Mouse (Mus musculus): Measurements from ENCODE around the gene Ctdnep1.

Ctdnep1 gene

DNA sequence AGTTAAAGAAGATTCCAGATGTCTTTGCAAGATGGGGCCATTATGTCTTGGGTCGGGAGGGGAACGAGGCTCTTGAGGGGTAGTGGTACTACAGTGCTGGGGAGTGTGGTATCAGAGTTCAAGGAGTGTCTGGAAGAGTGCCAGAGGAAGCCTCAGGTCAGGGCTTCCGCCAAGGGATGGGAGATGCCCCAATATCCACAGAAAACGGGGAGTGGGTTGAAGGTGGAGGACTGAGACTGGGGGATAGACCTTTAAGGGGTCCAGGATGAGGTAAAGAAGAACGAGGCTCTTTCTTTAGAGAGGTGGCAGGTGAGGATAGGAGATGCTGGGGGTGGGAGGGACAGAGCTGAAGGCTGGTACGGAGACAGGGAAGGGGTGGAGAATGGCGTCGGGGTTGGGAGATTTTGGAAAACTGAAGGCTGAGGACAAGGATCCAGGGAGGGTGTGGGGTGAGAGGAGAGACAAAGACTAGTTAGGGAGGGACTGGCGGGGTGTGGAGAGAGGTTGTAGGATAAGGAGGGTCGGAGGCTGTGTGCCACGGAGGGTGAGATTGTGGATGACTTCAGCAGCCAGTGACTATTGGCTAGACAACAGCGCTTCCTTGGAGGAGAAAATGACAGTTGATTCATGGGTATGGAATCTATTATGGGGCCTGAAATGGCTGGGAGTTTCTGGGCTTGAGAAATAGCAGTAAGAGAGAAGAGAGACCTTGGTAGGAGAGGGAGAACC lies 47.6 kb downstream of the Ctdnep1 start:
- DNase-seq (ENCODE audit: low read depth, low spot score) = peak; percentile 16

DNA sequence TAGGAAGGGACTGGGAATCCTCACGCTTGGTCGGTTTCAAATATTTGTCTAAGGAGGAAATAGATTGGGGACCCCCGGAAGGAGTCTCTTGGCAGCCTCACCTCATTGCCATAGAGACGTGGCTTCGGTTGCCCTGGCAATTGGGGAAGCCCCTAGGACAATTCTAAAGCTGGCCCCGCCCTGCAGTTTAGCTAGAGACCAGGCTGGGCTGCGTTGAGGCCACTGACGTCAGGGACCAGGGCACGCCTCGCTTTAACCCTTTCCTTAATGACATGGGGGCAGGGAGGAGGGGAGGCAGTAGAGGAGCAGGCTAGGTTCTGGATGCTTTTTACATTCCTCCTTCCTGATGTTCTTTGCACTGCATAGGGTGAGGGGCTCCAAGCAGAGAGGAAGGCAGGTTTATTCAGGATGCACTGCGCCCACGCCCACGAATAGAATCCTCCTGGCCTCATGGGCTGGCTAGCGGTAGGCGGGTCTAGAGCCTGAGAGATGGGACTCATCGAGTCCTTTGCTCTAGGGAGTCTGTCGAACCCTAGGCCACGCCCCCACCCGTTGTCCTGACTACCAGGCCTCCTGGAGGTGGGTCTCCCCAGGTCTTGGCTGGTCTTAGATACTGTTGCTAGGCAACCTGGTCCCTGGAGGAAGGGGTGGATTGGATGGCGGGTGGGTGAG lies 48.3 kb downstream of the Ctdnep1 start:
- DNase-seq (ENCODE audit: low read depth, low spot score) = peak; percentile 94

- DNase-seq (ENCODE audit: low read depth, low spot score) = no peak
Observed at GRCm38 (mm10) chr11:70029829-70030550, 49.0 kb downstream of the Ctdnep1 start.

DNA sequence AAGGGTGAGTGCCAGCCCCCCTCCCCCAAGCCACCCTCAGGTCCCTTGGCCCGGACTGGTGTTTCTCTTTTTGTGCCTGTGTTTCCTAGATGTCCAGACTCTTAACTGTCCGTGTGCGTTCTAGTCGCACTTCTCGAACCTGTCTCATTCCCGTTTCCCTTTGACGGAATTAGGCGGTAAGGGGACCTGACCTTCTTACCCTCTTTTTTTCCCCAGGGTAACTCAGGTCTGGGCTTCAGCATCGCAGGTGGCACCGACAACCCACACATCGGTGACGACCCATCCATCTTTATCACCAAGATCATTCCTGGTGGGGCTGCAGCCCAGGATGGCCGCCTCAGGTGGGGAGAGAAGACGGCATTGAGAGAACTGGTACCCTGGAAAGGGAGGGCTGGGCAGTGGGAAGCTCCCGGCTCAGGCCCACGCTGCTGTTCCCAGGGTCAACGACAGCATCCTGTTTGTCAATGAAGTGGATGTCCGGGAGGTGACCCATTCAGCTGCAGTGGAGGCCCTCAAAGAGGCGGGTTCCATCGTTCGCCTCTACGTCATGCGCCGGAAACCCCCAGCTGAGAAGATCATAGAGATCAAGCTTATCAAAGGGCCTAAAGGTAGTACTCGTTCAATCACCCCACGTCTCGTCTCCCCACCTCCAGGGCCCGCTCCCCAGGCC lies 49.8 kb downstream of the Ctdnep1 start:
- no peak for DNase-seq (ENCODE audit: low read depth, low spot score)

- DNase-seq (ENCODE audit: low read depth, low spot score) = no peak
Observed at GRCm38 (mm10) chr11:70031321-70031670, 50.3 kb downstream of the Ctdnep1 start.

DNA sequence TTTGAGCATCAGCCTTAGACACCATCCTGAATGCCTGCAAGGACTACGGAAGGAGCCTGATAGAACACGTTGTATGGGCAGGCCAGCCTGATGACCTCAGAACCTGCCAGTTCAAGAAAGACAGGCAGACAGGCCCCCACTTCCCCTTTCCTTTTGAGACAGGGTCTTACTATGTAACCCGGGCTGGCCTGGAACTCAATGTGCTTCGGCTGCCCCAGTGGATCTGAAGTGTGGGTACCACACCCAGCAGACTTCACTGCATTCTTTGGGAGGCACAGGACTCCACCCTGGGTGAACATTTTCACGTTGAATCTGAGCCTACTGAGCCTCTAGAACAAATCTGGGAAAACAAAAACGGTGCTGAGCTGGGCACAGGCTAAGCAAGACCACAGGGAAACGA lies 57.2 kb downstream of the Ctdnep1 start:
- DNase-seq (ENCODE audit: low read depth, low spot score) = no peak

DNA sequence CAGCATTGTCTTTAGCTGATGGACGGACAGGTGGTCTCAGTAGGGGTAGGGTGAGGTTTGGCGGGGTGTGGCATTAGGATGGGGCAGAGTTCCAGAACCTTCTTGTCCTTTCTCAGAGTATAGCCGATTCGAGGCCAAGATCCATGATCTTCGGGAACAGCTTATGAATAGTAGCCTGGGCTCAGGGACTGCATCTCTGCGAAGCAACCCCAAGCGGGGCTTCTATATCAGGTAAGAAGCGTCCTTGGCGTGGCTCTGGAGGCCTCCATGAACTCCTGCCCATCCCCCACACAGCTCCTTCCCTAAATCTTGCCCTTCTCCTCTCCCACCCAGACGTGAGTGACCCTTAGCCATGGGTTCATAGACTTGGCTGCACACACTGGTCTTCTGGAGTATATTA lies 58.7 kb downstream of the Ctdnep1 start:
- DNase-seq (ENCODE audit: low read depth, low spot score) = no peak

- DNase-seq (ENCODE audit: low read depth, low spot score) = no peak
Observed at GRCm38 (mm10) chr11:70040184-70040583, 59.2 kb downstream of the Ctdnep1 start.
